Mouse (Mus musculus) adrenal gland, postnatal 14 days (tissue): Measurements from ENCODE around the gene Gng8. TPM values are rescaled to one million over a fixed set of nuclear protein-coding genes. Genes with fewer than 3 reads are reported as not detected.

Source experiments
- DNase-seq: peaks from one replicate; pipeline ENCODE4 v3.0.0; 2021; ENCODE audit warnings: mixed read lengths
- long read RNA-seq, 2 experiments: library from polyadenylated mRNA; stranded (forward); transcript quantifications; one replicate each; pipeline ENCODE4 v2.0.0; 2021
- total RNA-seq: library from RNA; stranded (reverse); gene quantifications from 2 replicates; pipeline ENCODE4 v1.2.3, GENCODE M21; 2021

Gene Gng8
- 0.59 and 0.60 TPM in 2 replicates for total RNA-seq
- long read RNA-seq, experiment 1, partial matches to known transcripts: 0 of 1 reads
- long read RNA-seq, experiment 1, other reads (novel, unspliced or antisense): 0 of 1 reads
- long read RNA-seq, experiment 2: 0 reads

DNA sequence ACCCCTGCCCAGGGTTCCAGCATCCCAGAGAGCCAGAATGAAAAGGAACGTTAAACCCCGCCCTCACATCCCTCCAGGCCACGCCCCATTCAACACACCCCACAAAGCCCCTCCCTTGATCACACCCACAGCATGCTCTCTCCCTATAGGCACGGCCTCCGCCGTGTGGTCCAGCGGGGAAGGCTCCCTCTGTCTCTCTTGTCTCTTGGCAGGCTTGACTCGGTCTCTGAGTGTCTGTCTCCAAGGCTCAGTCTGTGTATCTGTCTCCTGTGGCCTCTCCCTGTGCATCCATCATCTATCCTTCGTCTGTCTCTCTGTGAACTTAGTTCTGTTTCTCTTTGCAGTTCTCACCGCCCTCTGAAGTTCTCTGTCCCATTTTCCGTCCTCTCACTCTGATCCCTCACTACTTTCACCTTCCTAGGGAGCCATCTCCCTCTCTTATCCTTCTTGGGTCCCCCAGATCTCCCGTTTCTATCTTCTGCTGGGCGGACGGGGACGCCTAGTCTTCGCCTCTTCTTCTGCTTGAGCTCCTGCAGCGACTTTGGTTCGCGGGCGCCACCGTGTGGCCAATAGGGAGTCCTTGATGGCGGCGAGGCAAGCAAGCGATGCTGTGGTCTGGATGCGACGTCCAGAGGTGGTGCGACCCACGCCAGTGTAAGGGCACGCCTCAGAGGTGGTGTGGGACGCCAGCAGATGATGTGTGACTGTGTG lies at the start of gene Gng8:
Gene Gng8 (plus strand): TSS at position 146 of the 711 bp plus-strand sequence.
- DNase-seq: peak; percentile 91

DNA sequence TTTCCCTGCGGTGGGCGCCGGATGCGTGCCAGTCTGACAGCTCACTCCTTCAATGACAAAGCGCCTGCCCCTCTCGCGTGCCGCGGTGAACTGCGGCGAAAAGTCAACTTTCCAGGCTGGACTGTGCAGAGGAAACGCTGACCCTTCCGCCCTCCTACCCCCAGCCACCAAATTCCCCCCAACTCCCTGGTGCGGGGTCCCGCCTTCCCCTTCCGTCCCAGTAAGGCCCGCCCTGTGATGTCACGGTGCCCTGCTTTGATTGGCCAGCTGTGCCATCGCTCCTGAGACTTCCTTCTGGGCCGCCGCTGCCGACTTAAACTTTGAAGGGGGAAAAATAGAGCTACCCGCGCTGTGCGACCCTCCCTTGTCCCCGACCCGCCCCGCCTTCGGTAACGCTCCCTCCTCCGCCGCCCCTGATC lies 48.9 kb upstream of the Gng8 start, which contains the start of gene Prkd2:
Gene Prkd2 (plus strand): TSS at position 258 of the 419 bp plus-strand sequence.
- peak; percentile 94 for DNase-seq

GRCm38 (mm10) chr7:16843441-16844171 lies 48.0 kb upstream of the Gng8 start:
- no peak for DNase-seq

DNA sequence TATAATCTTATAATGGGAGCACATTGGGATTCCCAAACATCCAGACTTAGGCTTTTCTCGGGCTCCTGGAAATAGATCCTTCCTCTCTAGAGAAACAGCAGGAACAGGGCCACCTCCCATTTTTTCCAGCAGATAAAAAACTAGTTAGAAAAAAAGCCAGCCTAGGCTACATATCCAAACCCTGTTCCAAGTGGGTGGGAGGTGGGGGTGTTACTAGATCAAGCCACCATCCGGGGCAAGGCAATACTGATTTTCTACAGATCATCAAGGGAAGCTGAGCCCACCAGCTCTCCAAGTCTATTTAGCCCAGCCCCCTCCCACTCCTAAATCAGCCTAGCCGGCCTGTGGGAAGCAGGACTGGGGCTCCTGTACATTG lies 46.9 kb upstream of the Gng8 start:
- DNase-seq: no peak

DNA sequence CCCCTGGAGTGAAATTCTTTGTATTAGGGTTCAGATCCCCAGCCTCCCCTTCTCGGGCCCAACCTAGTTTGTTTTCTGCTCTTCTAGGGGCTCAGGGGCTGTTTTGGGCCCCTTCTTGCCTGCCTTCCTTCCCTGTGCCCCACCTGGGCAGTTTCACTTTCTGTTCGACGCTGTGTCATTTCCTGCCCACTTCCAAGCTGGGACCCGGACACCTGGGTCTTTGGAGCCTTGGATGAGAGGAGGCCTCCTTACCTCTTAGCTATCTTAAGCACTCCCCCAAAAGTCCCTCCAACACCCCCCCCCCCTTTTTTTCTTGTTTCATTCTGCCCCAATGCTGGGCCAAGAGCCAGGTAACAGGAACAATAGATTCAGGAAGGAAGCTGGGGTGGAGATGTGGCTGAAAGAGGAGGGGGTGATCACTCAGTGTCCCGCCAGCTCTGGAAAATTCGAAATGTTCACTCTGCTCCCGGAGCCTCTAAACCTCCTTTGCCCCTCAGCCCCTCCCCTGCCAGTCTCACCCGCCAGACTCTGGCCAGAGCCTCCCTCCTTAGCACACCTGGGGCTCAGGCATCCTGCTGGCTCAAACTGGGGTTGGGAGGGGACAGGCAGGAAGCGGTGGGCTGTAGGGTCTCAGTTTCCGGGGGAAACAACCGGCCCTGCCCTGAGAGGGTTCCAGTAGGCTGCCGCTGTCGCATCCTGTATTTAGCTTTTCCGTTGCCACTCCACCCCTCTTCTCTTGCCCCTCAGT lies 46.3 kb upstream of the Gng8 start:
- DNase-seq: peak; percentile 54

- no peak for DNase-seq
Measured at GRCm38 (mm10) chr7:16845820-16846167, 45.8 kb upstream of the Gng8 start.

GRCm38 (mm10) chr7:16846775-16847174 lies 44.8 kb upstream of the Gng8 start:
- DNase-seq: no peak

GRCm38 (mm10) chr7:16847507-16847906 lies 44.1 kb upstream of the Gng8 start:
- no peak for DNase-seq

DNA sequence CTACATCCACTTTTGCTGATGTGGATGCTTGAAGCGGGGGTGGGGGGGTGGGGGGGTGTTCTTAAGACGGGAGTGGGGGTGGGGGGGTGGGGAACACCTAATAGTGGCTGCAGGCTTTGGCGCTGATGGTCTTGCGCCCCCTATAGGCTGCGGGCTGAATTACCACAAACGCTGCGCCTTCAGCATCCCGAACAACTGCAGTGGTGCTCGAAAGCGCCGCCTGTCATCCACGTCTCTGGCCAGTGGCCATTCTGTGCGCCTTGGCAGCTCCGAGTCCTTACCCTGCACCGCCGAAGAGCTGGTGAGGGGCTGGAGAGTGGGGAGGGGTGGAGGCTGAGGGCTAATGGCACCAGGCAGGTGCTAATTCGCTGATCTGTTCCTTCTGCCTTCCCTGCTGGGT lies 43.0 kb upstream of the Gng8 start:
- peak; percentile 73 for DNase-seq

DNA sequence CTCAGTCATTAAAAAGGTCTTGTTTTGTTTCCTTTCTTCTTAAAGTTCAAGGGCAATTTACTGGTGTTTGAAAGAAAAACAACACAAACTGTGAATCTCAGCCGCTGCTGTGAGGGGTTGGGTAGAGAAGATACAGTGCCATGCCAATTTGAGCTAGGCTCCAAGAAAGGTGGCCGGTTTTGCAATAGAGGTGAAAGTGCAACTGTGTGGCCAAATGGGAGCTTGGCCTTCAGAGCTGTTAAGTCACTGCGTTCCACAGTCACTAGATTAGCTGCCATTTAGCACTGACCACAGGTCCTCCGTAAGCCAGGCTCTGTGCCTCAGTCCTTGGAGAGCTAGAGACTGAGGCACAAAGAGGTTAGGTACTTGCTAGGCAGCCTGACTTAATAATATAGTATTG lies 40.0 kb upstream of the Gng8 start:
- no peak for DNase-seq

- DNase-seq: no peak
Measured at GRCm38 (mm10) chr7:16853302-16853831, 38.2 kb upstream of the Gng8 start.

DNA sequence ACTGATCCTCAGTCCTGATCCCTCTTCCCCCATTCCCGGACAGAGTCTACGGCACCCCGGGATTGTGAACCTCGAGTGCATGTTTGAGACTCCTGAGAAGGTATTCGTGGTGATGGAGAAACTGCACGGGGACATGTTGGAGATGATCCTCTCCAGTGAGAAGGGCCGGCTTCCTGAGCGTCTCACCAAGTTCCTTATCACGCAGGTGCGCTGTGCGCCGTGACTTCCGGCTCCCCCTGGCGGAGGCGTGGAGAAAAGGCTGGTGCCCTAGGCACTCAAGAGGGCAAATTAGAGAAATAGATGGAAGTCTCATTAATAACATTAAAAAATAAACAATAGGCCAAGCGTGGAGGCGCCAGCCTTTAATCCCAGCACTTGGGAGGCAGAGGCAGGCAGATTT lies 33.2 kb upstream of the Gng8 start:
- peak; percentile 66 for DNase-seq

GRCm38 (mm10) chr7:16859902-16860651 lies 31.5 kb upstream of the Gng8 start:
- peak; percentile 57 for DNase-seq

GRCm38 (mm10) chr7:16867488-16867887 lies 24.1 kb upstream of the Gng8 start:
- DNase-seq: no peak

GRCm38 (mm10) chr7:16869497-16869896 lies 22.1 kb upstream of the Gng8 start:
- DNase-seq: peak; percentile 80

DNA sequence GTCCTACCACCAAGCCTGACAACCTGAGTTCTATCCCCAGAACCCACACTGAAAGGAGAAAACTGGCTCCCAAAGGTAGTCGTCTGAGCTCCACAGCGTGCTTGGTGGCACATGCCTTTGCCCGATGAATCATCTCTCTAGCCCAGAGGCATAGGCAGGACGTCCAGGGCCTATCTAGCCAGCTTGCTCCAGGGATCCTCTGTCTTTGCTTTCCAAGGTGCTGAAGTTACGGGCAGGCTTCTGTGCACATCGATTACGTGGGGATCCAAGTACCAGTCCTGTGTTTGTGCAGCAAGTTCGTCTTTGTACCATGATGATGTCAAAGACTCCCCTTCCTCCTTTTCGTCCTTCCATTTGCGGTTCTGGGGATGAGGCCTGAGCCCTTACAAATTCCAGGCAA lies 20.0 kb upstream of the Gng8 start:
- DNase-seq: no peak

DNA sequence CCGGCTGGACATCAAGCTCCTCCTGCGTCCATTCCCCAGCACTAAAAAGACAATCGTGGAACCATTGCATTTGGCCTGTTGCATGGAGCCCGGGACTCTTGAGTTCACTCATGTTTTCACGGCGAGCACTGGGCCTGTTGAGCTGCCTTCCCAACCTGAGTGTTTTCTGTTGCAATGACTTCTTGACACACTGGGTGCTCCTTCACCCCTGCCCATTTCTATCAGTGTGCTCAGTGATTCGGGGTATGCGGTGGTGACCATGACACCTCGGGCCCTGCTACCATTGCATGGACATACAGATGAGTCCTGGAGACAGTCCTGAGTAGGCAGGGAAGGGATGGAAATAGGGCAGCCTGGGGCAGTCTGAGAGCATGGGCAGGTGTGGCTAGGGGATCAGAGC lies 19.1 kb upstream of the Gng8 start:
- DNase-seq: no peak

- no peak for DNase-seq
Measured at GRCm38 (mm10) chr7:16873392-16873791, 18.2 kb upstream of the Gng8 start.

GRCm38 (mm10) chr7:16874190-16874589 lies 17.4 kb upstream of the Gng8 start:
- DNase-seq: peak; percentile 88

- peak; percentile 99 for DNase-seq
Measured at GRCm38 (mm10) chr7:16874756-16875309, 16.8 kb upstream of the Gng8 start.

DNA sequence AGATGAGACGGTGACA lies 16.5 kb upstream of the Gng8 start, which contains the start of gene Dact3:
Gene Dact3 (plus strand): TSS at position 8 of the 16 bp plus-strand sequence.
- DNase-seq: no peak

DNA sequence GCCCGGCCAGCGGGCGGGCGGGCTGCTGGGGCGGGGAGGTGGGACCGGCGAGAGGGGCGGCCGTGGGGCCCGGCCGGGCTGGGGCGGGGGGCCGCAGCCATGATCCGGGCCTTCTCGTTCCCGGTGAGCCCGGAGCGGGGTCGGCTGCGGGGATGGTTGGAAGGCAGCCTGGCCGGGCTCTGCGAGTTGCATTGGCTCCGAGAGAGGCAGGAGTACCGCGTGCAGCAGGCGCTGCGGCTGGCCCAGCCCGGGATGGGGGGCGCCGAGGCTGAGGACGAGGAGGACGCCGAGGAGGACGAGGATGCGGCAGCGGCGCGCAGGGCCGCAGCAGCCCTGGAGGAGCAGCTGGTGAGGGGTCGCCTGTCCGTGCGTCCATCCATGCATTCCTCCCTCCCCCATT lies 16.3 kb upstream of the Gng8 start:
- no peak for DNase-seq
